Mouse (Mus musculus) A20 (cell line): ENCODE measurements around the gene Tpk1.

Experiments
- DNase-seq: peaks from one replicate; pipeline ENCODE4 v3.0.0-alpha.2; 2011; ENCODE audit warnings: low read depth, low spot score

The Tpk1 gene

DNA sequence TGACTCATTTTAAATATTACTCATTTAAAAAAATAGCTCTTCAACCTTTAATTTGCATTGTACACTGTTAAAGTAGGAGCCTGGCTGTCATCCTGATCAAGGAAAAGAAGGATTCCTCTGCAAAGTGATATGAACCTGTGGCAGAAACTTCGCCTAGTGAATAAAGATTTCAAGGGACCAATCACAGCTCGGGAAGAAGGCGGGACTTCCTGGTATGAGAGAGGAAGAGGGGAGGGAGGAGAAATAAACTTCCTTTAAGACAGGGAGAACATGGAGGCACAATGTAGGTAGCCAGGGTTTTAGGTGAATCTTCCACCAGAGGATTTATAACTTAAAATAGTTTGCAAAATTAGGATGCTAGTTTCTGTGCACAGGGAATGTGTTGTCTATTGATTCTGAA is 223.9 kb downstream of the Tpk1 start:
- DNase-seq, result no peak

DNA sequence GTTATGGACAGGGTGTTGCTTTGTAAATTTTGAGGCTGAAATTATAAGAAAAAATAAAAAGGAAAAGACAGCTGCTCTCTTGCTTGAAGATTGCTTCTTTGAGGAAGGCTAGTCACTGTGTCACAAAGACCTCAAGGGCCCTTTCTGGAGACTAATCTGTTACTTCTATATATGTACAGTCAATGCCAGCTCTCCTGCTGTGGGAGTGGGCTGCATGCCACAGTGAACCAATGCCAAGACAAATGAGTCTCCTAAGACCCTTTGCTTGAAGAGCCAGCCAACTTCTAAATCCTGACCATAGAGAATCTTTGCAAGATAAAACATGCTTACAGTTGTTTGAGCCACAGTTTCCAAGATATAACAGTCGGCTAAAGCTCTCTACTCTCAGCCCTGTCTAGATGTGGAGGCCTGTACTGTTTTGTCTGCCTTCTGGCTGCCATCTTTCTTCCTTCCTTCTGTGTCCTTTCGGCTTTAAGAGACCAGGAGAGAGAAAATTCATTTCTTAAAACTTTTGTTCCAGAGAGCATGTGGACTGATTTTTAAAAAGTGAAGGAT is 230.0 kb downstream of the Tpk1 start:
- DNase-seq, result no peak

DNA sequence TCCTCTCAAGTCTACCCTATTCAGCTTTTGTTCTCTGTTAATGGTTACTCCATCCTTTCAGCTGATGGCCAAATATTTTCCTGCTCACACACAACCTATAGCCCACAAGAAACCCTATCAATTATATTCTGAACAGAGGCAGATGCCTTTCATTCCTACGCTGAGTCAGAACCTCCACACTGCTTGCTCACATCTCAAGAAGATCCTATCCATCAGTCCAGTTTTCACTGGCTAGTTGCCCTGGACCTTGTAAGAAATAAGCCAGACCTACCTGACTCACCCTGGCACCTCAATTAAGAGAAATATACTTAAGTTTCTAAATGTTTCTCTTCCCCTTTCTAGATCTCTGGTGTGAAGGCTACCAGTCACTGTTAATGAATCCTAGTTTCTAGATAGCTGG is 231.7 kb downstream of the Tpk1 start:
- DNase-seq, result no peak

DNA sequence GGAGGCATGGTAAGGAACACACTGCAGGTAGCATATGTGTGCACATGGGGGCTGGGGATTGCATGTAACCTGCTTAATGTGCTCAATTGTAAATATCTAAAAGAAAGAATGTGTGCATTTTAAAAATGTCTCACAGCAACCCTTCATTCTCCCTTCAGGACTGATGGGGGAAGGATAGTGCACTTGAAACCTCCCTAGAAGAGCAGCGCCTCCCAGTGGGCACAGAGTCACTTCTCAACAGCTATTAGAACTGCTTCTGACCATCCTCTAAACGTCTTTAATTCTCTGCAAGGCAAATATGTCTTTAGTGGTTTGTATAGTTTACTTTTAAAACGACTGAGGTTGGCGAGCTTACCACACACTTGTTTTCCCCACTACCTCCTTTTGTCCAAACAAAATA is 241.1 kb downstream of the Tpk1 start:
- DNase-seq, result peak; percentile 7

DNA sequence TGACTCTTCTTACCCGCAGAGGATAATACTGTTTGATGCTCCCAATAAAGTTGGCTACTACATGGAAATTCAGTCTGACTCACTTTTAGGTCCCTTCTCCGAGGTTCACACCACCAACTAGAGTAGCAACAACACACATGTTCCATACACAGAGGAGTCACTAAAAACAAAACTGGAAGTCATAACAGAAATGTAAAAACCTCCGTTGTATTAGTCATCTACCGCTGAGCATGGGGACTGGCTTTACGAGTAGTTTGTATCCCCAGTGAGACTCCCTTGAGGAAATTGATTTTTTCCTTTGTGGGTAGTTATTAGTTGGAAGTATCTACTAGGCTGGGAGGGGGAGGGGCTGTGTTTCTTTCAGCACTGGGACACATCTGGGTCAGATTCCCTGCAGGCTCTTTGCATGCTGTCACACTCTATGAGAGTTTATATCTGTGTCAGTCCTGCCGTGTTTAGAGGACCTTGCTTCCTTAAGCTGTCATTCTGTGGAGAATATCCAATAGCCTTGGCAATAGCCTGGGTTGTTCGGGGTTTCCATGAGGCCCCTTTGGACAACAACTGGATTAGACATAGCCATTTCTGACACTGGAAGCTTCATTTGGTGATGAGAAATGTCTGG is 245.6 kb downstream of the Tpk1 start:
- peak; percentile 11 for DNase-seq

DNA sequence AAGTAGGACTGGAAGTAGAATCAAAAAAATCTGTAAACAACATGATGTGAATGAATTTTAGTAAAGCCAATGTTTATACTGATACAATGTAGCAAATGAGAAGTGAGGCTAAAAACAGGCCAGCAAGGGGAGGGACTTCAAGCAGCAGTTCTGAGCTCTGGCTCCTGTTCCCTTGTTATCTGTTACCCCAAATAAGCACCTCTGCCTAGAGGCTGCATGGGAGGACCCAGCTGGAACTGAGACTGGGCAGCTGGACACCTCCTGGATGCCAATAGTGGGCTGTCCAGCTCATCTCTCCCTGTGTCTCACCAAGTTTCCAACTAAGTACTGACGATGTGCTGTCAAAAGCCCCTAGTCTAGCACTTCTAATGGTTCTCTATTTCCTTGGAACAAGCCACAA is 257.1 kb downstream of the Tpk1 start:
- DNase-seq, result no peak

DNA sequence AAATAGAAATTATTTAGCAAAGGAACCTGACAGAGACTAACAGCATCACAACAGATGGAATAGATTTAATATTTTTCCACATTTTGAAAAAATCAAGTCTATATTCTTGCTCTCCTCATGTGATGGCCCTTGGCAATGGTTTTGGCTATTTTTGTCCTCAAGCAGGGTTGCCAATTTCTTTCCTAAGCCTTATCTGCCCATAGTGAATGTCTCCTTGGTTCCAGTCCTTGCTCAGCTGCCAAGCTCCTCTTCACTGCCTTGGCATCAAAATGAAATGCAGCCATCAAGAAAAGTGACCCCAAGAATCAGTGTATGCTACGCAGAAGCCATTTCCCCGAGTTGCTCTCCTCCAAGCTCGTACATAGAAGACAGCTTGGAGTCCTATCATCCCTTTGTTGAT is 263.0 kb downstream of the Tpk1 start:
- no peak for DNase-seq

DNA sequence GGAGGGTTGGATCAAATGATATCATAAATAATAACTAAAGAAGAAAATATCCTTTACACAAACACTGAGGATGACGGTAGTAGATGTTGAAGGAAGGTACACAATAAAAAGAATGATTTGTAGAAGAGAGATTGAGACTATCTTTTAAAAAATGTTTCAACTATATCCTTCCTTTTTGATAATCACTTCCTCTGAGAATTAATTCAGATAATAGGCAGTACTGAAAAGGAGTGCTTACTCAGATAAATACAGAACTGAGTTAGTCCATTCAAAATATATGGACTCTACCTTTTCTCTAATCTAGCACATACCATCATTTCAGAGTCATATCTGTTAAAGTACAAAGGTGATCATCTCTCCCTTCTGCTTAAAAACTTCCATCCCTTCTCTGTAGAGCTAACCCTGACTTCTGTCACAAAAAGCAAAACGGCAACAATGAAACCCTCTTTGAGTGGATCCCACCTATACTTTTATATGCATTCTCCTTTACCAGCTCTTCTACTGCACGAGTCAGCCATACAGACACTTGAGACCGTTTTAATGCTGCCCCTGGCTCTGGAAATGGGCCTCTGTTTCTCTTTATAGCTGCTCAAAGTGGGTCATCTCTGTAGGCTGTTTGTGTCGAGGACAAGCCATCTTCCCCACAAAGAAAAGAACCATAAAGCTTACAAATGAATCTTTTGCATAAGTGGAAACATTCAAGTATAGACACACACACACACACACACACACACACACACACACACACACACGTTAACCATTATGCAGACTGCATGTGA is 263.7 kb downstream of the Tpk1 start:
- no peak for DNase-seq

DNA sequence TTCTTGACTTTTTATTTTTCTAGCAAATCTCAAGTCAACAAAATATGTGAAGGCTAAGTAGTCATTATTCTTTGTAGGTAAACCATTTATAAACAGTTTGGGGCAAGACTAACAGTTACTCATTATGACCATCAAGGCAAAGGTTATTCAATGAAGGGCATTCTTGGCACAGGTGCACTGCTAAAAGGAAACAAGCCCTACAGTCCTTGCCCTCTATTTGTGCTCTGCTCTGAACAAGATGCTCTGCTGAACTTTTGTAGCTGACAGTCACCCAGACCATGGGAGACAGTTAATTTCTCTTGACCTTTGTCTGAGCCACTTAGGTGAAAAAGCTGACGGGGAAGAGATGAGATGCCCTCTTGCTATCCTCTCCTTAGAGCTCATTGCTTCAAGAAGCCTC is 269.7 kb downstream of the Tpk1 start:
- DNase-seq, result no peak

DNA sequence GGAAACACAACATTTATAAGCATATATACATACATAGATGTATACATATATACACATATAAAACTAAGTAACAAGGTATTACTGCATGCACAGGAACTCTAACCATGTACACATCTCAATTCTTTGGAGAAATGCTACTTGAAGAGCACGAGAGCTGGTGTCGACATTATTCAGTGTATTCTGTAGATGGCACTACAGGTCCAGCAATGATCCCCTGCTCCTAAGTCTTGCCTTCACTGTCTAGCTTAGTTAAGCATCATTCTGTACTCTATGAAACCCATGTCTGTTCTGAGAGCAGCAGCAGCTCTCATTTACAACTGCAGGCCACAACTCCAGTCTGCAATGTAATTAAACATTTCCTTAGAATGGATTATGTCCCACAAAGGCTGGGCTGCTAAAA is 270.5 kb downstream of the Tpk1 start:
- peak; percentile 11 for DNase-seq

DNA sequence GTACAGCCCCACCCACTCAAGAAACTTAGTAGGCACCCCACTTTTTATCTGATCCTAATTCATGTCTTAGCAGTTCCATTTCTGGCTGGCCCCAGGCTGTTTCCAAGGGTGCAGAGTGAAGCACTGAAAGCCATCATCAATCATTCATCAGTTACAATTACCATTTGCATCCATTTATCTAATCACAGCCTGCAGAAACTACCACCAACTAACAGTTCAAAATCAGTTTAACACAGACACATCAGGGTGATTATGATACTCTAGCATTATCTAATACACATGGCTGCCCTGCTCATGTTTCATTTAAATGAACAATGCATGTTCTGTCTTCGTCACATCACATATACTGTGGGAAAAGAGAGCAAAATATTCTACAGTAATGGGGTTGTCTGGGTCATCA is 274.7 kb downstream of the Tpk1 start:
- DNase-seq, result no peak

DNA sequence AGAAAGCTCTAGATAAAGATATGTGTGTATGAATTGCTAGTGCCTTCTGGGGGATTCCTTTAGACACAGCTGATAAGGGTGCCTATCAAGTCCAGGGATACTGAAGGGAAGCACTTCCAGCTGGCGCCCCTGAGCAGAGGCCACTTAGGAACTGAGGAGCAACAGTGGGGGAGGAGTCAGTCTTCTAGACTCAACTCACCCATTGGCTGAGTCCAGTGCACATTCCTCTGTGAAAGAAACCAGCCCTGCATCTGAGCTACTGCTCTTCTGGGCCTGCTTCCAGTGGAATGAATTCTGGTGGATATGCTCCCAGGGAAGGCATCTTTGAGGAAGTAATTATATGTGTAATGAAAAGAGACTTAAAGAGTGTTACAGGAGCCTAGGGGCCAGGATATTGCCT is 278.8 kb downstream of the Tpk1 start:
- no peak for DNase-seq

DNA sequence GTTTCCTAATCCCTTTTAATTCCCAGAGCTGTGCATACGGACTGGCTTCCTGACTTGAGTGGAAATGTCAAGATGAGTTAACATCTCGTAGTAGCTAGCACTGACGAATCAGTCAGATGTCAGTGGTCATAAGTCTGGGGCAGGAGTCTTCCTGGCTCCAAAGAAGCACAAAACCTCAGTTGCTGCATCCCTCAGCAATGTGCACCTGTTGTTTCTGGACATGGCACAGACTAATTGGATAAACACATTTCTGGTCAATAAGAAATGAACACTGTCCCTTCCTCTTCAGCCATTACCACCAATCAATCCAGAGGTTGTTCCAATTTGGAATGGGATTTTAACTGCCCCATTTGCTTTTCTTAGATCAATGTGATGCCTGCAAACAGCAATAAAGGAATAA is 281.2 kb downstream of the Tpk1 start:
- no peak for DNase-seq

DNA sequence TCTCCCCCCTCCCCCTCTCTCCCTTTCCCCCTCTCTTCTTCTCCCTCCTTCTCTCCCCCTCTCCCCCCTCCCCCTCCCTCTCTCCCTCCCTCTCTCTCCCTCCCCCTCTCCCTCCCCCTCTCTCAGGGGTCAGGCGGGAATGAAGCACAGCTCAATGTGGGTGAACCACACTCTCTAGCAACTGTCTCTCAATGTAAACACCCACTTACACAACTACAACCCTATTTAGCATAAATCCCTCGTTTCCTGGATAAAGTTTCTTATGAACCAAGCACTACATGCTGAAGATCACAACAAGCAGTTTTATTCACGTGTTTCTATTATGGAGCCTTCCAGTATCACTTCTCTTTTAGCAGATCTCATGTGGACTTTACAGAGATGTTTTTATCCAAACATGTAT is 281.8 kb downstream of the Tpk1 start:
- peak; percentile 34 for DNase-seq

DNA sequence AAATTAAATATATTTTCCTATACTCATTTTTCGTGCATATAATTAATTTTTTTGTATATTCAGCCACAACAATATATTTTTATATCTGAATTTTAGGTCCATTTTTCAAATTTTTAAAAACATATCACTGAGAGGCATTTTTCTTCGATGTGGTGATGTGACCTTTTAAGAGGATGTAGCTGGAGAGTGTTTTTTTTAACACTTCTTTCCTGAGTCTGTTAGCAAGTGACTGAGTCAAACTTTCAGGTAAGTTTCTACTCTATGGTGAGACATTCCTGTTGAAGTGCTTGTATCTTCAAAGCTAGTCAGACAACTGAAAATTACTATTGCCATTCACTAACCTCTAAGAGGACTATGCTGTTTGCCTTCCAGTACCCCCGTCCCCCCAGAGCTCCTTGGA is 283.3 kb downstream of the Tpk1 start:
- DNase-seq, result no peak

DNA sequence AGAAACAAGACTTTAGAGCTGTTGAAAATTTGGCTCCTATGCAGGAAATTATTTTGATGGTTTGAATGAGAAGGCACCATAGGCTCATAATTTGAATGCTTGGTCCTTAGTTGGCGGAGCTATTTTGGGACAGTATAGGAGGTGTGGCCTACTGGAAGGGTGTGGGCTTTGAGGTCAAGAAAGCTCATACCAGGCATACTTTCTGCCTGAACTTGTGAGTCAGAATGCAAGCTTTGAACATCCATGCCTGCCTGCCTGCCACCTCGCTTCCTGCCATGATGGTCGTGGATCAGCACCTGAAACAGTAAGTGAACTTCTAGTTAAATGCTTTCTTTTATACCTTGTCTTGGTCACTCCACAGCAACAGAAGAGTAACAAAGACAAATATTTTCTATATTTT is 283.8 kb downstream of the Tpk1 start:
- peak; percentile 3 for DNase-seq

DNA sequence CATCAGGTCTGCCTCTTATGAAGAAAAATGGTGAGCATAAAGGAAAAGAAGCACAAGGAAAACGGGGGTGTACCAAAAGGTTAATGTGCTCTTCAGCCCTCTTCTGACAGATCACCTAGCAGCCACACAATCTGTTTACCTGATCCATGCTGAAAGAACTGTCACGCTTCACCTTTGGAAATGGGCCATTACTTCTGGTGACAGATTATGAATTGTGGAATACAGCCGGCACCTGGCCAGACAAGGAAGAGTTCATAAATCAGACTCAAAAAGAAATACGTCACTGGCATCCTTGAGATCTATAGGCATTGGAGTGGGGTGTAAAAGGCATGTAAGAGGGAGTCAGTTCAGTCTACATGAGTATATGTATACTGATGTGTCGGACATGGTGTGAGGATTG is 292.9 kb downstream of the Tpk1 start:
- DNase-seq, result no peak

DNA sequence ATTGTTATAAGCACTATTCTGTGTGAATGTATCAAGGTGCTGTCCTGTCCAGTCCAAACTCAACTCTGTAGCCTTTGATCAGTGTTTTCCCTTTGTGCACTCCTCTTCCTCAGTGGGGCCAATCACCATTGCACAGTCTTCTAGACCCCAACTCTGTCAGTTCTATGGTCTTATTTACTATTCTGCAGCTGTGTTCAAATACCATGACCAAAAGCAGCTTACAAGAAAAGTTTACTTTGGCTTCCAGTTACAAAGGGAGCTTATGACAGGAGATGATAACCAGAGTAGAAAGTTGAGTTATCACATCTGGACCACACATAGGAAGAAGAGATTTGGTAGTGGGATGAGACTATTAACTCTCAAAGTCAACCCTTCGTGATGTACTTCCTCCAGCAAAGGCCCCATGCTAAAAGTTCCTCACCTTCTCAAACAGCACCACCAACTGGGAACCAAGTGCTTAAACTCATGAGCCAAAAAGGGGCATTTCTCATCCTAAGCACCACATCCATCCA is 298.6 kb downstream of the Tpk1 start:
- no peak for DNase-seq

DNA sequence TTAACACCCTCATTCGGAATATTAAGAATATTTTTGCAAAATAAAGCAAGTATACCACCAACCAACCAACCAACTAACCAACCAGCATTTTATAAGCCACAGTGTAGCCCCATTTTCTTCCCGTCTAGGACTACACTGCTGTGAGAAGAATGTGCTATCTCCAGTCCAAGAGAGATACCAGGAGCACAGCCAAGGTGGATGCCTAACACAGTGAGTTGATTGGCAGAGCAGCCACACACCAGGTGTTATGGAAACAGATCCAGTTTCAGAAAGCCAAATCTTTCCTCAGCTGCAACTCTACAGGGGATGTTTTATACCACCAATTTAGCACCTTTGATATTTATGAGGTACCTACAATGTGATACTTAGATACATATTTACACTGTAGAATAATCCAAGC is 299.1 kb downstream of the Tpk1 start:
- no peak for DNase-seq

DNA sequence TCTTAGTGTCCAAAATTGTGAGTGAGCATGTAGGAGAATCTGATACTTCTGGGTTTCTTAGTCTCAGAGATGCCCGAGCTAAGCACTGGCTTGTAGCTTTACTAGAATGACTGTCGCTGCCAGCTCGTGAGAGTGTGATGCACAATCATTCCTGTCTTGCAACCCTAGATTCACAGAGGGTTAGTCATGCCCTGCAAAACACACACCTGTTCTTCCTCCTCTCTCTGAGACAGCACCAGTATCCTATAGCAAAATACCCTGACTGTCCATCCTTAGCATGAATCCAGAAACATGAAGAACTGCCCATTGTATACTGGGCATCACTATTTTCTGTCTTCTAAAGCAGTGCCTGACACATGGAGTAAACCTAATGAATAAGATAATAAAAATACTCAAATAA is 302.2 kb downstream of the Tpk1 start:
- DNase-seq, result no peak

DNA sequence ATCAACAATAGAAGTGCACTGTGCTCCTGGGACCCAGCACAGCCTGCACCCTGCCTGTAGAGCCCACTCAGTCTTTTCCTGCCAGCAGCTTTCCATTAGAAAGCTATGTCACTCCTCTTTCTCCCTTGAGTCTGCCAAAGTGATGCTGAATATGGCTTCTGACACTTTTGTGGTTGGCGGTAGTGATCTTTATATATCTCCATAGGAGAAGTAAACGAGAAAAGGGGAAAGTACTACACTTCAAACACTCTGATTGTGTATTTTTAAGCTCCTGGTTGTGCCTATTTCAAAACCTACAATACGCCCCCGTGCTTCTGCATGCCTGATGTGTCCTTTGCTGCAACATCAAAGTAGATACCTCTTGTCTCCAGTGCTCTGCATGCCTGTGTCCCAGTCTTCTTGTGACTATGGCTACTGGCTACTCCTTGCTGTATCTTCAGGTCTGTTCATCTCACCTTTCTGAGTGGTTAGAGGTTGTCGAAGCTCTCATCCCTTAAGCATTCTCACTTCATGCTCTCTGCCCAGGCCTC is 302.7 kb downstream of the Tpk1 start:
- no peak for DNase-seq

DNA sequence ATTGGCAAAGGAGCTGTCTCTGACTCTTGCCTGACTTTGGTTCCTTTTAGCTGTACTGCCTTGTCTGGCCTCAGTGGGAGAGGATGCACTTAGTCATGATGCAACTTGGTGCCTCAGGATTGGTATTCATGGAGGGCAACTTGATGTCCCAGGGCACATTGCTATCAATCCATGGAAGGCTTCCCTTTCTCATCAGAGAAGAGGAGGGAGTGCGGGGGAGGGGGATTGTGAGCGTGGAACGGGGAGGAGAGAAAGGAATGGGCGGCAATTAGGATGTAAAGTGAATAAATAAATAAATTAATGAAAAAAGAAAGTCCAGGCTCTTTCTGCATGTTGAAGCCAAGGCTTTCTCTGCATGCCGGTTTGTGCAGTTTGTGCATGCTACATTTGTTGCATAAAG is 304.8 kb downstream of the Tpk1 start:
- no peak for DNase-seq

DNA sequence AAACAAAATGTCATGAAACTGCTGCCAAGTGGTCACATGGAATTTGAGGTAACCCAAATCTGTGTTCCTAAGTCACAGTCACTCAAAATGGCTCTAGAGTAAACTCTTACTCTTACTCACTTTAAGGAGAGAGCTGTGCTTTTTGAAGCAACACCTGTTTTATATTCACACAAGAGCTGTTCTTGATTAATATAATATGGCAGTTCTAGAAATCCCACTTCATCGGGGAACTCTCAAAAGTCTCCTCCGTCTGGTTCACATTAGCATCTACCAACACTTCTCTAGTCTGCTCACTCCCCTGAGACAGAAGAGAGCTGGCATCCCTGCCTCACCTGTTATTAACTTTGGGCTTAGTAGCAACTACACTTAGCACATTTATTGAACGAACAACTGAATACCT is 305.9 kb downstream of the Tpk1 start:
- no peak for DNase-seq
